Mouse (Mus musculus): ENCODE measurements around the gene Tecpr2.

DNA sequence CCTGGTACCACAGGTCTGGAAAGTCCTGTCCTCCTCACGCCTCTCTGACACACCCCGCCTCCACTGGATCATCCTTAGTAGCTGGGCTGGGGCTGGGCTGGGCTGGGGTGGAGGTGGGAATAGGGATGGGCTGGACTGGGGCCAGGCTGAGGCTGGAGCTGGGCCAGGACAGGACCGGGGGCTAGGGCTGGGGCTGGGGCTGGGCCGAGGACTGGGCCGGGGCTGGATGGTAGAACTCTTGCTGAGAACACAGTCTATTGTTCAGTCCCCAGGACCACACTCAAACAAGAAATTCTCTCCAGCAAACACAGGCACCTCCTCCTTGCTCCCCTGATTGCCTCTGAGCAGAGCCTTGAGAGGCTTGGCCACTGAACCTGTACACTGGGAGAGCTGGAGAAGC lies 117.3 kb downstream of the Tecpr2 start:
- TF ChIP-seq POLR2A (IDR thresholded peaks at IDR 0.05; ENCODE audit: borderline replicate concordance, extremely low read depth, low read depth, low read length) (no peak), CTCF (IDR thresholded peaks at IDR 0.05; ENCODE audit: insufficient read depth, low read length) (no peak)
